Mouse (Mus musculus): ENCODE results near the gene Slit3.
A peak's percentile ranks its signal among the peaks of the same experiment; 100 is the strongest.

Slit3 gene

GRCm38 (mm10) chr11:35632262-35632661 is 511.2 kb downstream of the Slit3 start:
- no peak for DNase-seq (ENCODE audit: low read depth)

GRCm38 (mm10) chr11:35637102-35637501 is 516.1 kb downstream of the Slit3 start:
- DNase-seq (ENCODE audit: low read depth), result no peak

- DNase-seq (ENCODE audit: low read depth), result no peak
These were observed 517.9 kb downstream of the Slit3 start for GRCm38 (mm10) chr11:35638862-35639384.

GRCm38 (mm10) chr11:35639428-35639827 is 518.4 kb downstream of the Slit3 start:
- DNase-seq (ENCODE audit: low read depth), result no peak

GRCm38 (mm10) chr11:35651286-35651685 is 530.3 kb downstream of the Slit3 start:
- no peak for DNase-seq (ENCODE audit: low read depth)

GRCm38 (mm10) chr11:35655836-35656235 is 534.8 kb downstream of the Slit3 start:
- DNase-seq (ENCODE audit: low read depth), result no peak

- DNase-seq (ENCODE audit: low read depth), result no peak
These were observed 536.6 kb downstream of the Slit3 start for GRCm38 (mm10) chr11:35657582-35657981.

GRCm38 (mm10) chr11:35660967-35661366 is 539.9 kb downstream of the Slit3 start:
- DNase-seq (ENCODE audit: low read depth), result no peak

- DNase-seq (ENCODE audit: low read depth), result no peak
These were observed 541.9 kb downstream of the Slit3 start for GRCm38 (mm10) chr11:35662945-35663344.

- DNase-seq (ENCODE audit: low read depth), result no peak
These were observed 542.6 kb downstream of the Slit3 start for GRCm38 (mm10) chr11:35663661-35664060.

- no peak for DNase-seq (ENCODE audit: low read depth)
These were observed 544.0 kb downstream of the Slit3 start for GRCm38 (mm10) chr11:35664991-35665390.

- DNase-seq (ENCODE audit: low read depth), result no peak
These were observed 546.4 kb downstream of the Slit3 start for GRCm38 (mm10) chr11:35667428-35667827.

- no peak for DNase-seq (ENCODE audit: low read depth)
These were observed 547.1 kb downstream of the Slit3 start for GRCm38 (mm10) chr11:35668138-35668537.

- DNase-seq (ENCODE audit: low read depth), result no peak
These were observed 547.7 kb downstream of the Slit3 start for GRCm38 (mm10) chr11:35668750-35669149.

- no peak for DNase-seq (ENCODE audit: low read depth)
These were observed 548.5 kb downstream of the Slit3 start for GRCm38 (mm10) chr11:35669536-35669935.

GRCm38 (mm10) chr11:35670181-35670580 is 549.2 kb downstream of the Slit3 start:
- no peak for DNase-seq (ENCODE audit: low read depth)

GRCm38 (mm10) chr11:35670746-35671145 is 549.7 kb downstream of the Slit3 start:
- DNase-seq (ENCODE audit: low read depth), result no peak

GRCm38 (mm10) chr11:35673050-35673449 is 552.0 kb downstream of the Slit3 start:
- no peak for DNase-seq (ENCODE audit: low read depth)

GRCm38 (mm10) chr11:35674242-35674641 is 553.2 kb downstream of the Slit3 start:
- DNase-seq (ENCODE audit: low read depth), result no peak

GRCm38 (mm10) chr11:35676744-35677143 is 555.7 kb downstream of the Slit3 start:
- no peak for DNase-seq (ENCODE audit: low read depth)

GRCm38 (mm10) chr11:35679976-35680375 is 559.0 kb downstream of the Slit3 start:
- DNase-seq (ENCODE audit: low read depth), result no peak

GRCm38 (mm10) chr11:35687316-35687715 is 566.3 kb downstream of the Slit3 start:
- DNase-seq (ENCODE audit: low read depth), result no peak

GRCm38 (mm10) chr11:35690515-35691281 is 569.7 kb downstream of the Slit3 start:
- no peak for DNase-seq (ENCODE audit: low read depth)

- DNase-seq (ENCODE audit: low read depth), result peak; percentile 10
These were observed 572.1 kb downstream of the Slit3 start for GRCm38 (mm10) chr11:35693136-35693535.

Measured in c-Kit-positive CD71-positive TER-119-negative erythroid progenitor cells, embryonic 14.5 days (primary cell).